Mouse (Mus musculus) spleen, embryonic (tissue): ENCODE measurements around the gene Fam124a.

Experiments
- CTCF ChIA-PET: fragments of 350-600 bp; sonication (Branson Sonifier 250); formaldehyde crosslinking; loops from one replicate; lab custom pipeline; 2022; lab: Charles Lee

Gene Fam124a

GRCm38 (mm10) chr14:62657469-62657868 is 101.9 kb downstream of the Fam124a start:
- CTCF ChIA-PET = no interaction called here
